Mouse (Mus musculus): ENCODE measurements around the gene Apoe. TPM values are rescaled to one million over a fixed set of nuclear protein-coding genes. Genes with fewer than 3 reads are reported as not detected.

Apoe gene
- 326 and 523 TPM in 2 replicates for polyA plus RNA-seq (2016; fragmentation: Nextera tagmentation; extraction: Ambion mirVana)

DNA sequence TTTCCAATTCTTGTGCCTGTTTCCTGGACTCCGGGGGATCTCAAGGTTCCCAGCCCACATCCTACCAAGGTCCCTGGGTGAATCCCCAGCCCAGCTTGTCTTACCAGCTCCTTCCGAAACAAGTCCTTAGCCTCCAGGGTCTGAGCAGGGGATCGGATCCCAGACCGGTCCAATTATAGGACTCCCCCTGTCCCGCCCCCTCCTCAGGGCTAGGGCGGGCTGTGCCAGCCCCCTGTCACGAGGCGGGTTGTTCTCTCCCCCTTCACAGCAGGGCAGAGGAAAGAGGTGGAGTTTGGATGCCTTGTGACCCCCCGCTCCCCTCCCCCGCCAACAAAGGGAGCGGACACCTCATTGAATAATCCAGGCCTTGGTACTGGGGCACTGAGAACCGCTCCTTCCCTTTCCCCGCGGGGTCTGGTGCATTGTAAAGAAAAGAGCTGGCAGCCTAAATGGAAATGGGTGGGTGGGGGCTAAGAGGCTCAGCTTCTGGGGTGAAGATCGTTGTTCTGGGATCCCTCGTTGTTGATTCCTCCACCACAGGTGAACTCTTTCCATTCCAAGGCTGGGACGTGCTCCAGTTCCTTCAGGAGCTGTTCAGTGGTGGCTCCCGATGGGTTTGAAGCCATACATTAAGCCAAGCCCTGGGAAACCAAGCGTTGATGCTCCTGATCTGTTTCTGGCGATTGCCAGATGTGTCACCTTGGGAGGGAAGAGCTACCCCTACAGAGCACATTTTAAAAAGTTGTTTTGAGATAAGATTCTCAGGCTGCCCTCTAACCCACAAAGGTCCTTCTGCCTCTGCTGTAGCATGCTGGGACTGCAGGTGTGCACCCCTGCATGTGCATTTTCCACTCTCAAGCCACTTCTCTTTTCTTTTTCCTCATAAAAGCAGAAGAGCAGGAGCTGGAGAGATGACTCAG lies at the start of gene Apoe:
Gene Apoe, minus strand, starts transcription at position 282 of the 920 bp plus-strand sequence.
- H3K4me3 ChIP-seq, result peak within 1 kb of the TSS; percentile 59
- no peaks in the 10 kb centered on the region for H3K9me3 ChIP-seq
- peak; percentile 81 for DNase-seq (ENCODE audit: low spot score)
- peaks cover 47% of the 10 kb centered on the region for H3K36me3 ChIP-seq
- H3K27ac ChIP-seq, result peak within 1 kb of the TSS; percentile 79
- 2% methylated on average over 20 of the region's 20 CpGs for WGBS
- H3K4me1 ChIP-seq, result peaks cover 52% of the 10 kb centered on the region
- H3K27me3 ChIP-seq (ENCODE audit: insufficient read depth, poor library complexity, severe bottlenecking), result no peaks in the 10 kb centered on the region

DNA sequence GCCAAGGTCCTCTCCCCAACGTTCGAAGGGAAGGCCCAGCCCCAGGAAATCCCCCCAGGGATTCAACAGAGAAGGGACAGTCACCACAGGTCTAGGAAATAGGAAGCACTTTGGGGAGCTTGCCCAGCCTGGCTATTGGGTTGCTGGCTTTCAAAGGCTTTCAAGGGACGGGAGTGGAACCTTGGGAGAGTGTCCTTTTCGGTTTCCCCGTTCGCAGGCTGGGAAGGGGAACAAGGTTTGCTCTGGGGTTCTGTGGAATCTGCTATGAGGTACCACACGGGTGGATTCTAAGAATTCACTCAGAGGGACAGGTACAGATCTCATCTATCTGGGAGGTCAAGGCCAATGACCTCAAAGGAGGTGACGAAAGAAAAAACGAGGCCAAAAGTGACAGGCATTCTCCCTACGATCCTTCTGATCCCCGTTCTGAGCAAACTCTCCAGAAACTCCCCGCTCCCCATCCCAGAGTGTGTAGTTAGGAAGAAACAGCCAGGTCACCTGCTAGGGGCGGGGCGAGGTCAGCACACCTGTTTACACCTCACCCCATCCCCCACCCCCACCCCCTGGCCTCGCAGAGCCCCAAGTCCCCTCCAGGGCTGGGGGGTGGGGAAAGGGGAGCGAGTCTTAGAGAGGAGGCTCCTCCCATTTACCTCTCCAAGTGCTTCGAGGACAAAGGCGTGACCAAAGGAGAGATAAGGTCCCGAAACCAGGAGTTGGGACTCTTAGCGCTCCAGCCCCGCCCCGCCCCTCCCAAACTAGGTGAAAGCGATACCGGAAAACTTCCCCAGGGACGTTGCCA lies 48.6 kb upstream of the Apoe start:
- peaks cover 63% of the 10 kb centered on the region for H3K4me1 ChIP-seq
- peak; percentile 78 for DNase-seq (ENCODE audit: low spot score)
- H3K36me3 ChIP-seq, result peaks cover 14% of the 10 kb centered on the region

DNA sequence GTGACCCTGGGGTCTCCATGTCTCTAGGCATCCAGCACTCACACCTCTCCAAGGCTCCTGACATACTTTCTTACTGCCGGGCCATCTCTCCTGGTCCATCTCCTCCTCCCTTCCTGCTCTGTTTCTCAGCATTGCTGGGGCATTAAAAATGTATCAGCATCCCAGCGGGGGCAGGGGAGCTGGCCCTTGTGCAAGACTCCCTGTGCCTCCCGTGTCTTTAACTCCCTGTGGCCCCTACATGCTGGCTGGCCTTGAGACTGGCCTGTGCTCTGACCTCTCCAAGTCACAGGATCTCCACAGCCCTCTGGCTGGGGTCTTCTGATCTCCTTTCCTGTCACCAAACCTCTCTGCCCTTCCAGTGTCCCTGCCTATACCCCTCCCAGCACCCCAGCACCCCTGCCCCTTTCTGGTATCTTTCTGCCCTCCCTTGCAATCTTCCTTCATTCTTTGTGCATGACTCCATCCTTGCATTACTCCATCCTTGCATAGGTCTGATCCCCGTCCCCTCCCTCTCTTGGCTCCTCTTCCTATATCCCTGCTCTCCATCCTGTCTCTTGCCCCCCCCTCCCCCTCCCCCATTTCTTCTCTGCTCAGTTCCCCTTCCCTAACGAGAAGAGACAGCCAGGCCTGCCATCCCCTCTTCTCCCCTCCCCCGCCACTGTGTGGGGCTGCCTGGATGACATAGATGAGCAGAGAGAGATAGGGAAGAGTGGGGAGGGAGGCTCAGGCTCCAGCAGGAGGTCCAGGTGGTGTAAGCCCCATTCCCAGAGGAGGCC lies 47.6 kb upstream of the Apoe start:
- Histone ChIP-seq H3K36me3 (peaks cover 16% of the 10 kb centered on the region), H3K27me3 (ENCODE audit: insufficient read depth, poor library complexity, severe bottlenecking) (no peaks in the 10 kb centered on the region), H3K4me3 (peak overlapping the region; percentile 81), H3K27ac (peak overlapping the region; percentile 93), H3K9me3 (no peaks in the 10 kb centered on the region), H3K4me1 (peaks cover 73% of the 10 kb centered on the region)
- 18% methylated on average over 6 of the region's 6 CpGs for WGBS
- DNase-seq (ENCODE audit: low spot score), result no peak

More for the DNA sequence above, 48.6 kb upstream of the Apoe start:
- 3% methylated on average over 25 of the region's 25 CpGs for WGBS
- Histone ChIP-seq H3K9me3 (no peaks in the 10 kb centered on the region), H3K27me3 (ENCODE audit: insufficient read depth, poor library complexity, severe bottlenecking) (no peaks in the 10 kb centered on the region), H3K27ac (peak overlapping the region; percentile 93), H3K4me3 (peak overlapping the region; percentile 81)

DNA sequence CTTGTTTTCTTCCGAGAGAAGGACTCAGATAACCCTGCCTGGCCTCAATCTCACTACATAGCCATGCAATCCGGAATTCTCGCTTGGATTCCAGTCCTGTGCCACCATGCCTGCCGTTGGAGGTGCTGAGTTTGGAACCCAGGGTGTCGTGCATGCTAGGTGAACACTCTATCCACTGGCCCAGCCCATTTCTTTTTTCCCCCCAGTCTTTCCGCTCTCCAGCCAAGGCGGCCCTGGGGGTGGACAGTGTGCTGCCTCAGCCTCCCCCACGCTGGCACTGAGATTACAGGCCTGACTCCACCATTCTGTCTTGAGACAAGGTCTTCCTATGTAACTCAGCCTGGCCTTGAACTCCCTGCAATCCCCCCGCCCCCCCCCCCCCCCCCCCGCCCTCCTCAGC lies 47.0 kb upstream of the Apoe start:
- 63% methylated on average over 8 of the region's 10 CpGs for WGBS

DNA sequence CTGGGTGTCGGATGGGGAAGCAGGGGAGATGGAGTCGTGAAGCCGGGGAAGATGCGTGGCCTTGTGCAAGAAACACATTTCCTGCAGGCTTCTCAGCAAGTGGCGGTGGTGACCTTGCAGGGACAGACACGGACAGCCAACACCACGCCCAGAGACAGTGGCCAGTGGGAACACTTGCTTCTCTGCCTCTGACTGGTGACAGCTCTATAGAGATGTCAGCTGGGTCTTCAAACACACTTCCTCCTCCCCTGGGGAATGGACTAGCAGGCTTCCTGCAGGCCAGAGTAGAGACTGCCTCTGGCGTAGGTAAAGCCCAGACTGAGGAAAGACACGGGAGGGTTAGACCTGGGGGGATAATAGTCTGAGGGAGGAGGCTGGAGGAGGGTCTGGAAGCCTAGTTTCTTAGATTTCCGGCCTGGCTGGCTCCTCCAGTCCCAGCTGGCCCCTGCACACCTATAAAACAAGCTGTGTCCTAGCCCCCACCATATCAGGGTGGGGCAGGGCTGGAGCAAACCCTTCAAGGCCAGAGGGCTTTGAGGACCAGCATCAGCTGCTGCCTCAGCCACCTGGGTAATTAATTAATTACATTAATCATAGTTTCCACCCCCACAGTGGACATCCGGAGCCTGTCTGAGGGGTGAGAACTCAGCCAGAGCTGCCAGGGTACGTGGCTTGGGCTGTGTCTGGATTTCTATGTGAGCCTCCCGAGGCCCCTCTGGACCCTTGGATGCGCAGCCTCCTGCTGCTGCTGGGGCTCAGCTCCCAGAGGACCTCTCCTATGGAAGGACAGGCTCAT lies 45.8 kb upstream of the Apoe start:
- Histone ChIP-seq H3K4me3 (peak overlapping the region; percentile 4), H3K9me3 (no peaks in the 10 kb centered on the region), H3K27ac (peak overlapping the region; percentile 83), H3K4me1 (peaks cover 75% of the 10 kb centered on the region), H3K27me3 (ENCODE audit: insufficient read depth, poor library complexity, severe bottlenecking) (no peaks in the 10 kb centered on the region), H3K36me3 (peaks cover 33% of the 10 kb centered on the region)
- DNase-seq (ENCODE audit: low spot score), result peak; percentile 92
- 32% methylated on average over 14 of the region's 14 CpGs for WGBS

More for the DNA sequence above, 47.0 kb upstream of the Apoe start:
- DNase-seq (ENCODE audit: low spot score), result no peak
- Histone ChIP-seq H3K27me3 (ENCODE audit: insufficient read depth, poor library complexity, severe bottlenecking) (no peaks in the 10 kb centered on the region), H3K4me1 (peaks cover 76% of the 10 kb centered on the region), H3K4me3 (peak overlapping the region; percentile 81; the same call in 1 of the 2 replicates), H3K27ac (0 out of 2 replicates have a peak overlapping the region, but pooled peaks have one; percentile 83), H3K36me3 (peaks cover 22% of the 10 kb centered on the region), H3K9me3 (no peaks in the 10 kb centered on the region)

DNA sequence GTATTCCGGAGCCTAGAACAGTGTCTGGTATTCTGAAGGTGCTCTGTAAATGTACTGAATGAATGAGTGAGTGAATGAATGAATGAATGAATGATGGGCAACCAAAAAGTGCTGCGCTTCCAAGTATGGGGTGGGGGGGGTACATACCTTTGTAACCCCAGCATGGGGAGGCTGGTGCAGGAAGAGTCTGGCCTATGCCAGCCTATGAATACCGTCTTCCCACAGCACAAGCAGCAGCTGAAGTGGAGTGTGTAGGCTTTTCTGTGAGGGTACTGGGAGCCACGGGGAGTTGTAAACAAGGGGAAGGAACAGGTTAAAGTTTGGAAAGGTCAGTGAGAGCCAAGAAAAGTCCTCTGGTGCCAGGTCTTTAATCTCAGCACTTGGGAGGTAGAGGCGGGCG lies 44.8 kb upstream of the Apoe start:
- WGBS, result 80% methylated on average over 6 of the region's 6 CpGs
- H3K27ac ChIP-seq, result peak overlapping the region; percentile 62
- H3K4me1 ChIP-seq, result peaks cover 75% of the 10 kb centered on the region
- no peak overlapping the region for H3K4me3 ChIP-seq
- peaks cover 41% of the 10 kb centered on the region for H3K36me3 ChIP-seq
- no peaks in the 10 kb centered on the region for H3K27me3 ChIP-seq (ENCODE audit: insufficient read depth, poor library complexity, severe bottlenecking)
- no peak for DNase-seq (ENCODE audit: low spot score)
- no peaks in the 10 kb centered on the region for H3K9me3 ChIP-seq

DNA sequence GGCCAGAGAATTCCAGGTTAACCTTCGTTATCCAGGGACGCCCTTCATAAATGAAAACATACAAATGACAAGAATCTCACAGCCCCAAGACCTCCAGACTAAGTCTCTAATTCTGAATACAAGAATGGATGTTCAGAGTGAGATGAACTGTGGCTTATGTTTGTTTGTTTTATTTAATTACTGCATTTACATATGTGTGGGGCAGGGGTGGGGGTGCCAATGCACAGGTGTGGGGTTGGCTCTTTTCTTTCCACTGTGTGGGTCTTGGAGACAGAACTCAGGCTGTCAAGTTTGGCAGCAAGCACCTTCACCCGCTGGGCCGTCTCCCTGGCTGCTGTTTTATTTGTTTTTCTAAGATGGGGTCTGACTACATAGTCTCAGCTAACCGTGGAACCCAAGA lies 43.5 kb upstream of the Apoe start:
- peak overlapping the region; percentile 65; the same call in 1 of the 2 replicates for H3K27ac ChIP-seq
- no peaks in the 10 kb centered on the region for H3K27me3 ChIP-seq (ENCODE audit: insufficient read depth, poor library complexity, severe bottlenecking)
- WGBS, result 47% methylated on average over 5 of the region's 5 CpGs
- DNase-seq (ENCODE audit: low spot score), result no peak
- H3K4me3 ChIP-seq, result no peak overlapping the region
- H3K4me1 ChIP-seq, result peaks cover 66% of the 10 kb centered on the region
- H3K9me3 ChIP-seq, result no peaks in the 10 kb centered on the region
- H3K36me3 ChIP-seq, result peaks cover 51% of the 10 kb centered on the region

DNA sequence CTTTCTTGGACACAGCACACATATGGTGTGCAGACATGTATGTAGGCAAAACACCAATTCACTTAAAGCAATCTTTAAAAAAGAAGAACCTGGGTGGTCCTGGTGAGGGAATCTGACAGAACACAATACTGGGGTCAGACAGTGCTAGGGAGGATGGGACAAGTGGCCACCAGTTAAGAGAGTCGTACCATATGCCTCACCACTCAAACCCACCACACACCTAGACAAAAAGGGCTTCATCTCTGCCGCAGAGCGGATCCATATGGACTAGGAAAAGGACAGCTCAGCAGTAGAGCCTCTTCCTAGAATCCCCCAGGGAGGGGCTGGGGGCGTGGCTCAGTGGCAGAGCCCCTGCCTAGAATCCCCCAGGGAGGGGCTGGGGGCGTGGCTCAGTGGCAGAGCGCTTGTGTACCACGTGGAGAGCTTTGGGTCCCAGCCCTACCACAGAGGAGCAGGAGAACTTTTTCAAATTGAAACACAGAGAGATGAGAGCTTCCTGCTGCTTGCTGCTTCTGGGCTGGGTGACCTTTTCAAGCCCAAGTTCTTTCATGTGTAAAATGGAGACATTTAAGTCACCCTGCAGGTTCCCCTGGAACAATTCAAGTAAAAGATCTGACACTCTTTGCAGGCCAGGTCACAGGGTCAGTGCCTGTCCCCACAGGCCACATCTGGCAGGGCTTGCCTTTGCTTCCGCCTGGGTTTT lies 42.5 kb upstream of the Apoe start:
- Histone ChIP-seq H3K27ac (peak overlapping the region; percentile 65), H3K4me1 (peaks cover 56% of the 10 kb centered on the region), H3K4me3 (0 out of 2 replicates have a peak overlapping the region, but pooled peaks have one; percentile 3), H3K27me3 (ENCODE audit: insufficient read depth, poor library complexity, severe bottlenecking) (no peaks in the 10 kb centered on the region), H3K9me3 (no peaks in the 10 kb centered on the region), H3K36me3 (peaks cover 61% of the 10 kb centered on the region)
- no peak for DNase-seq (ENCODE audit: low spot score)
- 18% methylated on average over 8 of the region's 8 CpGs for WGBS

DNA sequence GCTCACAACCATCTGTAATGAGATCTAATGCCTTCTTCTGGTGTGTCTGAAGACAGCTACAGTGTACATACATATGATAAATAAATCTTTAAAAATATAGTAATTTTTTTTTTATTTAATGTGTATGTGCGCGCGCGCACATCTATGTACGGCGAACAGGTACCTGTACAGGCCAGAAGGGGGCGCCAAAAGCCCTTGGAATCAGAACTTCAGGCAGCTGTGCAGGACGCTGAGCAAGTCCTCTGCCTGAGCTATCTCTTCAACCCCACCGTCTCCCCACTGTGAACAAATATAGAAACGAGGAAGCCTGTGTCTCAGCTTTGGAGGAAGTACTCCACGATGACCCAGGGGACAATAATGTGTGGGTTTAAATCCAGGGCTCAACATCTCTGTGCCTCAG lies 41.3 kb upstream of the Apoe start:
- H3K9me3 ChIP-seq, result no peaks in the 10 kb centered on the region
- H3K4me3 ChIP-seq, result no peak overlapping the region
- peaks cover 44% of the 10 kb centered on the region for H3K4me1 ChIP-seq
- no peak for DNase-seq (ENCODE audit: low spot score)
- WGBS, result 82% methylated on average over 11 of the region's 11 CpGs
- H3K36me3 ChIP-seq, result peaks cover 71% of the 10 kb centered on the region
- no peaks in the 10 kb centered on the region for H3K27me3 ChIP-seq (ENCODE audit: insufficient read depth, poor library complexity, severe bottlenecking)
- no peak overlapping the region for H3K27ac ChIP-seq

DNA sequence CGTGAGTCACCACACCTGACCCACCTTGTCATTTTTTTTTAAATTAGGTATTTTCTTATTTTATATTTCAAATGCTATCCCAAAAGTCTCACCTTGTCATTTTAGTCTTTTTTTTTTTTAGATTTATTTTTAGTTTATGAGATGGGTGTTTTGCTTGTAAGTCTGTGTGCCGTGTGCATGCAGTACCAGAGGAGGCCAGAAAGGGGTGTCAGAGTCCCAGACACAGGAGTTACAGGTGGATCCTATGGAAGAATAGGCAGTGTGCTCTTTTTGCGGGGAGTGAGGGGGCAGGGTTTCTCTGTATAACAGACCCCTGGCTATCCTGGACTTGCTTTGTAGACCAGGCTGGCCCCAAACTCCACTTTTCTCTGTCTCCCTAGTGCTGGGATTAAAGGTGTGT lies 39.8 kb upstream of the Apoe start:
- 90% methylated on average over 3 of the region's 3 CpGs for WGBS
- Histone ChIP-seq H3K36me3 (peaks cover 84% of the 10 kb centered on the region), H3K27me3 (ENCODE audit: insufficient read depth, poor library complexity, severe bottlenecking) (no peaks in the 10 kb centered on the region), H3K4me3 (no peak overlapping the region), H3K4me1 (peaks cover 29% of the 10 kb centered on the region), H3K27ac (no peak overlapping the region), H3K9me3 (no peaks in the 10 kb centered on the region)
- DNase-seq (ENCODE audit: low spot score), result no peak

DNA sequence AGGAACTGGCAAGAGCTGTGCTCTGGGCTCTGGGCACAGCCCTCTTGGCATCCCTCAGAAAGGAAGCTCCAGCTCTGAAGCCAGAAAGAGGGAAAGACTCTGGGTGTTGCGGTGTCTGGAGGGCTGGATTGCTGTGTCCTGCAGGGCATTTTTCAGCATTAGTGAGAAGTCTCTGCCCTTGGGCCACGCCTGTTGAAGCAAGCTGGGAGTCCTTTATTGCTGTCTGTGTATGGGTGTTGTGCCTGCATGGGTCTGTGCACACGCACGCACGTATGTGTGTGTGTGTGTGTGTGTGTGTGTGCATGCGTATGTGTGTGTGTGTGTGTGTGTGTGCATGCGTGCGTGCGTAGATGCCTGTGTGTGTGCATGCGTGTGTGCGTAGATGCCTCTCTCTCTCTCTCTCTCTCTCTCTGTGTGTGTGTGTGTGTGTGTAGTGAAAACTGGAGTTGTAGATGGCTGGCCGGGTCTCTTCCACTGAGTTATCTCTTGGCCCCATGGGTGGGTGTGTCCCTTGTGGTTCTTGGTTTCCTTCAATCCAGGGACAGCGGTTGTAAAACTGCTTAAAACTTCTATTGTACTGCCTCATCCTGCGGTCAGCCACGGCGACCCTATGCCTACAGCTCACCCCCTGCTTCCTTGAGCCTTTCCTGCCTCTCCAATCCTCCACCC lies 37.5 kb upstream of the Apoe start:
- WGBS, result 86% methylated on average over 16 of the region's 16 CpGs
- DNase-seq (ENCODE audit: low spot score), result peak; percentile 87

More for the DNA sequence above, 37.5 kb upstream of the Apoe start:
- Histone ChIP-seq H3K27ac (peak overlapping the region; percentile 42), H3K36me3 (peaks cover 91% of the 10 kb centered on the region), H3K4me3 (no peak overlapping the region), H3K27me3 (ENCODE audit: insufficient read depth, poor library complexity, severe bottlenecking) (no peaks in the 10 kb centered on the region), H3K9me3 (no peaks in the 10 kb centered on the region), H3K4me1 (peaks cover 11% of the 10 kb centered on the region)
